Mouse (Mus musculus) embryonic facial prominence, embryonic 12.5 days (tissue): ENCODE measurements around the gene Ubxn7. TPM values are rescaled to one million over a fixed set of nuclear protein-coding genes. Genes with fewer than 3 reads are reported as not detected.

Experiments used
- ATAC-seq: fragments of 200-750 bp; cut with Nextera tagmentation; 2 replicates; pipeline ENCODE4 v1.8.0; 2017; ENCODE audit not compliant: insufficient number of reproducible peaks, insufficient read depth, low FRiP score, low TSS enrichment
- H3K27ac ChIP-seq: fragments of 300-500 bp; sonication (generic); 2 replicates; pipeline ENCODE4 v1.5.1; 2016; ENCODE audit warnings: mild to moderate bottlenecking
- H3K27me3 ChIP-seq: fragments of 300-500 bp; sonication (generic); 2 replicates; pipeline ENCODE4 v1.6.1; 2016; ENCODE audit warnings: mild to moderate bottlenecking, moderate library complexity
- H3K36me3 ChIP-seq: fragments of 300-500 bp; sonication (generic); 2 replicates; pipeline ENCODE4 v1.6.1; 2016; ENCODE audit warnings: mild to moderate bottlenecking
- H3K4me1 ChIP-seq: fragments of 300-500 bp; sonication (generic); 2 replicates; pipeline ENCODE4 v1.6.1; 2016
- H3K4me2 ChIP-seq: fragments of 300-500 bp; sonication (generic); replicated peaks from 2 replicates; pipeline ENCODE4 v1.6.1; 2016; ENCODE audit warnings: mild to moderate bottlenecking, moderate library complexity
- H3K4me3 ChIP-seq: fragments of 300-500 bp; sonication (generic); 2 replicates; pipeline ENCODE4 v1.5.1; 2016; ENCODE audit warnings: mild to moderate bottlenecking
- H3K9ac ChIP-seq: fragments of 300-500 bp; sonication (generic); 2 replicates; pipeline ENCODE4 v1.6.1; 2016; ENCODE audit warnings: mild to moderate bottlenecking, moderate library complexity
- H3K9me3 ChIP-seq: fragments of 300-500 bp; sonication (generic); 2 replicates; pipeline ENCODE4 v1.6.1; 2016; ENCODE audit warnings: mild to moderate bottlenecking, moderate library complexity
- WGBS: fragments of 180-500 bp; shearing (Covaris S2); methylation state at CpG from one replicate; pipeline ENCODE4 v1.1.7; 2016; 5-methylcytosine and 5-hydroxymethylcytosine counted together
- polyA plus RNA-seq: library from polyadenylated mRNA; unstranded; fragments of >200 nt; fragmentation: Nextera tagmentation; extraction: Ambion mirVana; gene quantifications from 2 replicates; pipeline ENCODE4 v1.2.1, GENCODE M21; 2016

The Ubxn7 gene
- polyA plus RNA-seq, 1 experiment from 2014 or later, result 33.2 TPM

- Histone ChIP-seq H3K4me2 (no peak overlapping the region), H3K27ac (no peak overlapping the region), H3K9ac (no peak overlapping the region), H3K36me3 (no peaks in the 10 kb centered on the region), H3K4me3 (no peak overlapping the region), H3K27me3 (no peaks in the 10 kb centered on the region), H3K9me3 (no peaks in the 10 kb centered on the region), H3K4me1 (no peaks in the 10 kb centered on the region)
- WGBS, result 94% methylated on average over 1 of the region's 1 CpGs
- ATAC-seq, result no peak
Measured at GRCm38 (mm10) chr16:32437266-32437665, 105.2 kb downstream of the Ubxn7 start.

GRCm38 (mm10) chr16:32441432-32441831 lies 109.4 kb downstream of the Ubxn7 start:
- H3K9ac ChIP-seq, result no peak overlapping the region
- H3K27me3 ChIP-seq, result no peaks in the 10 kb centered on the region
- H3K4me1 ChIP-seq, result no peaks in the 10 kb centered on the region
- no peak overlapping the region for H3K4me2 ChIP-seq
- no peaks in the 10 kb centered on the region for H3K9me3 ChIP-seq
- no peak overlapping the region for H3K27ac ChIP-seq
- ATAC-seq, result no peak
- 92% methylated on average over 3 of the region's 3 CpGs for WGBS
- no peaks in the 10 kb centered on the region for H3K36me3 ChIP-seq
- H3K4me3 ChIP-seq, result no peak overlapping the region

Other genes with a start within 250 kb of the Ubxn7 start
- 138 and 141 TPM in 2 replicates for gene Pigx, start 232.5 kb upstream of the Ubxn7 start, polyA plus RNA-seq
- gene Cep19, start 232.5 kb upstream of the Ubxn7 start, polyA plus RNA-seq, result 29.7 and 32.7 TPM in 2 replicates
- gene Nrros, start 166.7 kb upstream of the Ubxn7 start, polyA plus RNA-seq, result 9.9 and 11.1 TPM in 2 replicates
- gene Bex6, start 152.4 kb upstream of the Ubxn7 start, polyA plus RNA-seq, result 0.22 and 0.31 TPM in 2 replicates
- gene Fbxo45, start 85.1 kb upstream of the Ubxn7 start, polyA plus RNA-seq, result 22.3 and 24.8 TPM in 2 replicates
- 16.6 and 18.0 TPM in 2 replicates for gene Wdr53, start 85.0 kb upstream of the Ubxn7 start, polyA plus RNA-seq
- gene Smco1, start 60.8 kb upstream of the Ubxn7 start, polyA plus RNA-seq, result 0.15 TPM in 1 of 2 replicates, not detected in the other
- 33.8 and 41.8 TPM in 2 replicates for gene Rnf168, start 54.8 kb upstream of the Ubxn7 start, polyA plus RNA-seq
- not detected in 2 replicates for gene Tm4sf19, start 68.2 kb downstream of the Ubxn7 start, polyA plus RNA-seq
- 25.6 and 28.7 TPM in 2 replicates for gene Tctex1d2, start 87.4 kb downstream of the Ubxn7 start, polyA plus RNA-seq
- gene Pcyt1a, start 98.7 kb downstream of the Ubxn7 start, polyA plus RNA-seq, result 34.2 and 35.4 TPM in 2 replicates
- gene Slc51a, start 155.6 kb downstream of the Ubxn7 start, polyA plus RNA-seq, result 0.09 and 0.33 TPM in 2 replicates
- gene Zdhhc19, start 164.0 kb downstream of the Ubxn7 start, polyA plus RNA-seq, result not detected in 2 replicates